Mouse (Mus musculus): ENCODE measurements around the gene Olfr112. TPM values are rescaled to one million over a fixed set of nuclear protein-coding genes. Genes with fewer than 3 reads are reported as not detected.
"Not testable (repeated sequence)": the region's sequence is repeated elsewhere in the genome, so short reads cannot be mapped to it uniquely, and the experiment has no call there.

Gene Olfr112
- total RNA-seq (2021) = not detected

DNA sequence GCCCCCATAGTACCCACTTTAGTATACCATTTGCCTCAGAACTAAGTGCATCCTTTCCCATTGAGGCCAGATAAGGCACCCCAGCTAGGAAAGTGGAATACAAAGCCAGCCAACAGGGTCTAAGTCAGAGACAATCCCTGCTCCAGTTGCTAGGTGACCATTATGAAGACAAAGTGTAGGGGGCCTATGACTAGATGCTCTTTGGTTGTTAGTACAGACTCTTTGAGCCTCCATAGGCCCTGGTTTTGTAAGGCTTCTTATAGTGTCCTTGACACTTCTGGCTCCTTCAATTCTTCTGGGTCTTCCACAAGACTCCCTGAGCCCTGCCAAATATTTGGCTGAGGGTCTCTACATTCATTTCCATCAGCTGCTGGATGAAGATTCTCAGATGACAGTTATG, at the start of gene Olfr112:
Gene Olfr112 (minus strand): TSS at position 101 of the 400 bp plus-strand sequence.
- no peak for DNase-seq

- no peak for DNase-seq
Observed at GRCm38 (mm10) chr17:37592643-37593042, 23.4 kb upstream of the Olfr112 start, which contains the start of gene Olfr114. Olfr114 (minus strand) TSS chr17:37592743.

GRCm38 (mm10) chr17:37577563-37577962, 8.3 kb upstream of the Olfr112 start, which contains the start of gene Olfr113:
Olfr113 (minus strand) TSS chr17:37577663.
- DNase-seq = no peak

DNA sequence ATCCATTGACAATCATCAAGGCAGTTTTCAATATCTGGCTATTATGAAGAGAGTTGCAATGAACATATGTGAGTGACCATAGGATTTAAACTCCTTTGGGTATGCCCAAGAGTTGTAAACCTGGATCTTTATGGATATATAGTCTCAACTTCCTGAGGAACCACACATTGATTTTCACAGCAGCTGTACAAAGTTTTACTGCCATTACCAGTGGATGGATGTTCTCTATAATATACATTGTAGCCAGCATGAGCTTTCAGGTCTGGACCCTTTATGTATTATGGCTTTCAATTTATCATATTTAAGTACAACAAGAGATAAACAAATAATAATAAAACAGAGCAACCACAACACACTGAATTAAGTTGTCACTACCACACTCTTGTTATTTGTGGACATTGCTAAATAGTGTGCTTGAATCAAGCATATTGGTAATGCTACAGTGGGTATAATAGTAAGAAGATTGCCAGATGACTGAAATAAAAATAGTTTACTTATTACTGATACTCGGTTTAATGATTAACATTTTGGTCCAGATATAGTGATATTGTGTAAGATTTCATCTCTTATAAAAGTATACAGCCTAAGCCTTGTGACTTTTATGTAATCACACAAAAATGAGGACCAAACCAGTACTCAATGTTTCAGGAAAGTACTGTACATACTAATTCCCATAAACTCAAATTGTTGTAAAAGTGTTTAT, 10.2 kb downstream of the Olfr112 start:
- no peak for DNase-seq

DNA sequence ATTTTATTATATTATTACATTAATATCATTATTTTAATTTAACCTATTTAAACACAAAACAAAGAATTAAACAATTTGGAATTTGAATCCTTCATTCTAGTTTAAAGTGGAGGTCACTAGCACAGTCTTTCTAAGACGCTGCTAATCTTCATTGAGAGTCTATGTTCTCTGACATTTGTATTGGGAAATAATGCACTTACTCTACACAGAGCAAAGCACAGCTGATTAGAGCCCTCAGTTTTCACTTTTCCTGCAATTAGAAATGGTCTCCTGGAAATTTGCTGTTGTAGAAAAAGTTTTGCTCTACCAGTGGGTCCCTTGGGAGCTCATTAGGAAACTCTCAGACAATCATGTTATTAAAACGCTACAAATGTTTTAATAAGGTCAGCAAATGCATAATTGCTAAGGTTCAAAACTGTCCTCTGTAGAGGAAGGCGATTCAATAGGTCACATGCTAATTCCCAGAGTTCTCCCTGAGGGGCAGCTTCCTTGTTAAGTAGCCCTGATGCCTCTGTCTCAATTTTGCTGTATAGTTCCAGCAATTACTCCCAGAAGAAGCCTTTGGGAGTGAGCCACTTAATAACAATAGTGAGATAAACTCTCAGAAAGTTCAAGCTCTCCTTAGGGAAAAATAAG, 25.3 kb downstream of the Olfr112 start:
- no peak for DNase-seq

DNA sequence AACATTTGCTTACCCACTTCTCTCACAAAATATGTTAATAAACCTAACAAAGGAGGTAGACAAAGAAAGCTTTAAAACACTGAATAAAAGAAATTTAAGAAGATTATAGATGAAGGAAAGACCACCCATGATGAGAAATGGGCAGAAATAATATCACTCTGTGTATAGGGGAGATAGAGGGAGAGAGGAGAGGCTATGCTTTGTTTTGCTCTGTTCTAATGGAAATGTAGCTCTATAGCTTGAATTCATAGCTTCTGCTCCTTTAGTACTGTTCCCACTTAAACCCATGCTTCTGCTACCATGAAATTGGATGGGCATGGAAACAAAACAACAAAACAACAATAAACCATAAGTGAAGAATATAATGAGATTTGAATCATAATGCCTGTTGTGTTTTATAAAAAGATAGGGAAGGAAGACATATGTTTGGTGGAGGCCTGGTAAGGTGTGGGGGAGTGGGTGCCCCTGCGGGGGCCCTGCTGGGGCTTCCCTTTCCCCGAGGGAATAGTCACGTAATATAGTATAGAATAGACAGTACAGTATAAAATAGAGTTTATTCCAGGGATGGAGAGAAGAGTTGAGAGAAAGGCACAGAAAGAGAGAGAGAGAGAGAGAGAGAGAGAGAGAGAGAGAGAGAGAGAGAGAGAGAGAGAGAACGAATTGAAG, 27.7 kb downstream of the Olfr112 start:
- DNase-seq = no peak

GRCm38 (mm10) chr17:37538416-37538815, 30.8 kb downstream of the Olfr112 start:
- DNase-seq = not testable (repeated sequence)

DNA sequence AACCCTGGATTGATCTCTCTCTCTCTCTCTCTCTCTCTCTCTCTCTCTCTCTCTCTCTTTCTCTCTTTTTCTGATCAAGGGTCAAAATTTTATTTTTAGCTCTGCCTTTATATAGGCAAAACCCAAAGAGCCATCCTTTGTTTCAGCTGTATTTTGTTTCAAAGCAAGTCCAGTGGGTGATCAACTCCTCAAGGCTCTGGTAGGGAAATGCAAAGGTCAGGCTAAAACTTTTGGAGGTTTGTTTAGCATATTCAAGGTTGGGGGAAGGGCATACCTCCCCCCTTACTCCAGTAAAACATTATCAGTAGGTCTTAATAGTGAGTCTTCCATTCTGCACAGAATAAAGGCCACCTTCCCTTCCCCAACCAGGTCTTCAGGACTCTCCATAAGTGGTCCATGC, 34.1 kb downstream of the Olfr112 start:
- DNase-seq = no peak

DNA sequence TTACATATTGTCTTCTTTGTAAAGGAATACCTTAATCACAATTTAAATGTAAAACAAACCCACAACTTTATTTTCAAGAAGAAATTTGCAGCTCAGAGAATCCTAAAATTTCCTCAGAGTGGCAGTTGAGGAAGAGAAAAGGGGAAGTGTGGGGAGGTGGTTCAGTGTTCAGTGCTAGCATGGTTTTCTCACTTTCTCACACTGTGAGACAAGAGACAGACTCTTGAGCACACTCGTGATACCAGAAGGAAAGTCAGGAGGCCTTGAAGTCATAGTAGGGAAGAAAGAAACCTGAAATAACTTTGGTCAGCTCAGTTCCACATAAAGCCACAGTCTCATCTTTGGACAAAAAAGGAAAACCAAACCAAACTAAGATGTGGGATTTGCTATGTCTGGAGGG, 43.8 kb downstream of the Olfr112 start:
- DNase-seq = not testable (repeated sequence)

- not testable (repeated sequence) for DNase-seq
Observed at GRCm38 (mm10) chr17:37524612-37525011, 44.6 kb downstream of the Olfr112 start.

Other genes starting within 250 kb of the Olfr112 start
- not detected for gene Olfr103, start 229.8 kb downstream of the Olfr112 start, total RNA-seq (2021)
- gene Olfr104-ps, start 209.9 kb downstream of the Olfr112 start, total RNA-seq (2021) = not detected
- gene Olfr105-ps, start 190.4 kb downstream of the Olfr112 start, total RNA-seq (2021) = not detected
- not detected for gene Olfr106-ps, start 179.1 kb downstream of the Olfr112 start, total RNA-seq (2021)
- gene Olfr107, start 170.2 kb downstream of the Olfr112 start, total RNA-seq (2021) = not detected
- not detected for gene Olfr108, start 124.0 kb downstream of the Olfr112 start, total RNA-seq (2021)
- not detected for gene Olfr109, start 110.5 kb downstream of the Olfr112 start, total RNA-seq (2021)
- gene H2-M2, start 85.9 kb downstream of the Olfr112 start, total RNA-seq (2021) = not detected
- gene Olfr110, start 77.0 kb downstream of the Olfr112 start, total RNA-seq (2021) = not detected
- not detected for gene Olfr111, start 61.4 kb downstream of the Olfr112 start, total RNA-seq (2021)
- gene Olfr113, start 8.2 kb upstream of the Olfr112 start, total RNA-seq (2021) = not detected
- gene Olfr114, start 23.3 kb upstream of the Olfr112 start, total RNA-seq (2021) = not detected
- gene Olfr115, start 57.7 kb upstream of the Olfr112 start, total RNA-seq (2021) = not detected
- not detected for gene Olfr116, start 57.7 kb upstream of the Olfr112 start, total RNA-seq (2021)
- gene Olfr117, start 94.3 kb upstream of the Olfr112 start, total RNA-seq (2021) = not detected
- gene Olfr118, start 97.5 kb upstream of the Olfr112 start, total RNA-seq (2021) = not detected
- gene Olfr119, start 127.1 kb upstream of the Olfr112 start, total RNA-seq (2021) = not detected
- gene Olfr120, start 152.4 kb upstream of the Olfr112 start, total RNA-seq (2021) = not detected
- gene Olfr121, start 179.4 kb upstream of the Olfr112 start, total RNA-seq (2021) = not detected
- not detected for gene Olfr122, start 199.2 kb upstream of the Olfr112 start, total RNA-seq (2021)
- gene Olfr123, start 224.1 kb upstream of the Olfr112 start, total RNA-seq (2021) = not detected
- not detected for gene Olfr124, start 230.4 kb upstream of the Olfr112 start, total RNA-seq (2021)

Data from layer of hippocampus, postnatal 36 days (tissue).